Mouse (Mus musculus) limb, embryonic 15.5 days (tissue): ENCODE measurements around the gene Snap25. TPM values are rescaled to one million over a fixed set of nuclear protein-coding genes. Genes with fewer than 3 reads are reported as not detected.

ENCODE experiments used
- polyA plus RNA-seq: library from polyadenylated mRNA; unstranded; fragments of >200 nt; fragmentation: Nextera tagmentation; extraction: Ambion mirVana; gene quantifications from 2 replicates; pipeline ENCODE4 v1.2.1, GENCODE M21; 2015

Snap25 gene
- polyA plus RNA-seq, 1 experiment from 2014 or later = 0.65 TPM

Other genes with a start within 250 kb of the Snap25 start
- gene Ankef1, start 211.5 kb upstream of the Snap25 start, polyA plus RNA-seq = 0.47 and 0.53 TPM in 2 replicates
- gene AL731706.2, start 172.2 kb downstream of the Snap25 start, polyA plus RNA-seq = 21.6 and 42.9 TPM in 2 replicates
- 5.5 and 6.5 TPM in 2 replicates for gene Slx4ip, start 177.8 kb downstream of the Snap25 start, polyA plus RNA-seq
- gene AL731706.1, start 177.9 kb downstream of the Snap25 start, polyA plus RNA-seq = 27.3 and 33.6 TPM in 2 replicates
- gene Mkks, start 177.9 kb downstream of the Snap25 start, polyA plus RNA-seq = 12.5 and 13.9 TPM in 2 replicates